Mouse (Mus musculus): ENCODE measurements around the gene Rps15.
A peak's percentile ranks its signal among the peaks of the same experiment; 100 is the strongest.

DNA sequence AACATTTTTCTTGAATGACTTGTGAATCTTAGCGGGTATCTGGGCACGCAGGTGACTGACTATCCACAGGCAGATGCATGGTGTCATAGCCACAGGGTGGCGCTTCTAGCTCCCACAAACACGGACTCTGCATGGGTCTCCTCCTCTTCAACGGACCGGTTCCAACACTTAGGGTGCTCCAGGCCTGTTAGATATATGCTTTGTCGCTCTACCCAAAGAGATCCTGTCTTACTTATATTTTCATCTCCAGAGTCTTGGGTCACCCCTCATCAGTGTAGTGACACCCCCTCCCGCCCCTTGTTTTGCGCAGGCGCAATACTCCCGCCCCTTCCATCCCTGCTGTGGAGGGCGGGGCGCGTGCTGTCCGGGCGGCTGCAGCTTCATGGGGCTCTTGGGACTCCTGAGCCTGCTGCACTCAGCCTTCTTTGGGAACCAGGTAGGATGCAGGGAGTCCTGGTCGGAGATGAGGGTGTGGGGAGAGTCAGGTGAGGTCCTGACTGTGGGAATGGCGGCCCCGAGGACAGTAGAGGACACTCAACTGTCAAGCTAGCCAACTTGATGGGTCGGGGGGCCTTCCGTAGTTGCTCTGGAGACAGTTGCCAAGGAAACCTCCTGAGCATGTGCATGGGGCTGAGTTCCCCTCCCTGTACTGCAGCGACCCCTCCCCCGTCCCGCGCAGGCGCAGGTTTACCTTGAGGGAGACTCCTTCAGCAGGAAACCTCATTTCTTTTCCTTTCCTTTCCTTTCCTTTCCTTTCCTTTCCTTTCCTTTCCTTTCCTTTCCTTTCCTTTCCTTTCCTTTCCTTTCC, 3.6 kb downstream of the Rps15 start, which contains the start of gene Apc2:
- TF ChIP-seq POLR2A (IDR thresholded peaks at IDR 0.05; ENCODE audit: insufficient read length, low read depth) (no peak), E2F4 (IDR thresholded peaks at IDR 0.05; ENCODE audit: insufficient read depth) (no peak), USF1 (IDR thresholded peaks at IDR 0.05; ENCODE audit: low read depth) (no peak), MAX (IDR thresholded peaks at IDR 0.05; ENCODE audit: low read depth) (no peak), MYOD1 (IDR thresholded peaks at IDR 0.05; ENCODE audit: control insufficient read depth in 1 of 3, insufficient read length in 2 of 3, low read depth in 2 of 3) (peak in 1 of 3 experiments; percentile 28), CEBPB (IDR thresholded peaks at IDR 0.05; ENCODE audit: insufficient read depth, poor library complexity, severe bottlenecking) (no peak), POLR2AphosphoS2 (IDR thresholded peaks at IDR 0.05; ENCODE audit: insufficient read length, low read depth) (peak; percentile 84), MYOG (IDR thresholded peaks at IDR 0.05; ENCODE audit: control insufficient read depth in 1 of 3, insufficient read depth in 1 of 3, insufficient read length in 2 of 3, low read depth in 2 of 3) (no peak)
